In the genomic region with DNA sequence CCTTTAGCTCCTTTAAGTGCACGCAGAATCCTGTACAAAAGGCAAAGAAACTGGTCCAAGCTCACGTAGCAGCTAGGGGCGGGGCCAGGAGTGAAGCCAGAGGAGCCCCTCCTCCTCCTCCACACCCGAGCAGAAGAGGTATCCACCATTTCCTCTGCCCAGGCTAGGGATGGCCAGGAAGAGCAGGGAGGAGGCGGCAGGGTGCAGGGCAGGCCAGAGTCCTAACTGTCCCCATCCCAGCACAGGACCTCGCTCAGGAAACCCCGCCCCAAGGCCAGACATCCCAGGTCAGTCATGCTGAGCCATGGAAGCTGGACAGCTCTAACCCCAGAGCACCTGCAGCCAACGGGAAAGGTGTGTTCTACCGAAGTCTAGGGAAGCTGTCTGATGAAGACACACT, we compare ENCODE assay signal across 8 mouse cellular contexts. TPM values are rescaled to one million over a fixed set of nuclear protein-coding genes. Genes with fewer than 3 reads are reported as not detected.
DNase-seq lines count a peak whose midpoint lies in the region; ATAC-seq and TF ChIP-seq lines count a peak whose summit lies in the region.

No protein-coding gene starts in this region.

- no peak for TF ChIP-seq CTCF in stomach, postnatal 0 days (IDR thresholded peaks at IDR 0.05; ENCODE audit: low read depth)

- peak overlapping the region; percentile 69 for H3K4me2 ChIP-seq in hindbrain, embryonic 14.5 days (replicated peaks)
- H3K4me2 ChIP-seq in liver, embryonic 13.5 days = peak overlapping the region; percentile 92
- peak overlapping the region; percentile 36 for H3K4me2 ChIP-seq in stomach, postnatal 0 days (replicated peaks; ENCODE audit: low read depth)

- ATAC-seq in erythroid progenitor cell, adult 5-6 weeks (replicated peaks; ENCODE audit: low FRiP score, poor library complexity, severe bottlenecking) = peak; percentile 25; the same call in 1 of the 2 replicates
- no peak for ATAC-seq in hindbrain, embryonic 14.5 days (ENCODE audit: low FRiP score)
- peak; percentile 15 for ATAC-seq in liver, embryonic 13.5 days (ENCODE audit: low read depth)
- ATAC-seq in stomach, postnatal 0 days (ENCODE audit: low FRiP score, low TSS enrichment) = no peak

- H3K27ac ChIP-seq in hindbrain, embryonic 14.5 days = no peak overlapping the region
- peak overlapping the region; percentile 91 for H3K27ac ChIP-seq in liver, embryonic 13.5 days
- peak overlapping the region; percentile 35; the same call in 1 of the 2 replicates for H3K27ac ChIP-seq in stomach, postnatal 0 days (replicated peaks)

- 22% methylated on average over 9 of the region's 9 CpGs for WGBS in hindbrain, embryonic 14.5 days
- WGBS in liver, embryonic 13.5 days (ENCODE audit: insufficient replicate concordance) = 16% methylated on average over 9 of the region's 9 CpGs
- 24% methylated on average over 9 of the region's 9 CpGs for WGBS in stomach, postnatal 0 days

- peaks cover 20% of the 10 kb centered on the region for H3K36me3 ChIP-seq in hindbrain, embryonic 14.5 days (replicated peaks; ENCODE audit: control insufficient read depth, insufficient read depth)
- peaks cover 19% of the 10 kb centered on the region for H3K36me3 ChIP-seq in liver, embryonic 13.5 days
- H3K36me3 ChIP-seq in stomach, postnatal 0 days (ENCODE audit: control insufficient read depth, insufficient read depth, low read length) = peaks cover 9% of the 10 kb centered on the region

- H3K9me3 ChIP-seq in hindbrain, embryonic 14.5 days (ENCODE audit: control insufficient read depth, low read length) = no peaks in the 10 kb centered on the region
- no peaks in the 10 kb centered on the region for H3K9me3 ChIP-seq in liver, embryonic 13.5 days (replicated peaks)
- no peaks in the 10 kb centered on the region for H3K9me3 ChIP-seq in stomach, postnatal 0 days (ENCODE audit: control insufficient read depth, low read length)

- no peak overlapping the region; the same call in 1 of the 2 replicates for H3K4me3 ChIP-seq in hindbrain, embryonic 14.5 days (replicated peaks; ENCODE audit: low read length)
- peak overlapping the region; percentile 38 for H3K4me3 ChIP-seq in liver, embryonic 13.5 days (replicated peaks)
- no peak overlapping the region for H3K4me3 ChIP-seq in stomach, postnatal 0 days (ENCODE audit: low read depth, low read length)

- TF ChIP-seq EP300 in stomach, postnatal 0 days (optimal IDR thresholded peaks at IDR 0.05) = no peak

- H3K4me1 ChIP-seq in hindbrain, embryonic 14.5 days (replicated peaks; ENCODE audit: control insufficient read depth, insufficient read depth, low read length) = peaks cover 16% of the 10 kb centered on the region; the same call in 1 of the 2 replicates
- peaks cover 50% of the 10 kb centered on the region for H3K4me1 ChIP-seq in liver, embryonic 13.5 days (replicated peaks)
- peaks cover 3% of the 10 kb centered on the region; the same call in 1 of the 2 replicates for H3K4me1 ChIP-seq in stomach, postnatal 0 days (replicated peaks; ENCODE audit: control insufficient read depth, insufficient read depth)

- peak overlapping the region; percentile 49 for H3K9ac ChIP-seq in hindbrain, embryonic 14.5 days
- H3K9ac ChIP-seq in liver, embryonic 13.5 days = peak overlapping the region; percentile 56
- H3K9ac ChIP-seq in stomach, postnatal 0 days (ENCODE audit: low read length) = peak overlapping the region; percentile 50; the same call in 1 of the 2 replicates

- no peaks in the 10 kb centered on the region for H3K27me3 ChIP-seq in hindbrain, embryonic 14.5 days (ENCODE audit: control insufficient read depth, insufficient read depth, low read length)
- peaks cover 15% of the 10 kb centered on the region for H3K27me3 ChIP-seq in liver, embryonic 13.5 days
- no peaks in the 10 kb centered on the region for H3K27me3 ChIP-seq in stomach, postnatal 0 days (ENCODE audit: control insufficient read depth, insufficient read depth, low read length)

- peak; percentile 71 for DNase-seq in ZHBTc4 (ENCODE audit: low read depth, low spot score)
- DNase-seq in hindbrain, embryonic 14.5 days (ENCODE audit: low spot score) = no peak
- peak; percentile 55 for DNase-seq in liver, embryonic 13.5 days
- no peak for DNase-seq in stomach, postnatal 0 days (ENCODE audit: low spot score)
- DNase-seq in frontal cortex, postnatal 25 days (ENCODE audit: low spot score in 2 of 2) = no peak
- DNase-seq in thymus, postnatal 25 days = no peak
- DNase-seq in frontal cortex, adult 2 months (ENCODE audit: extremely low spot score in 1 of 2, low spot score in 1 of 2) = no peak

RNA-seq across cellular contexts. Expression of a gene that starts 2.9 kb away (rescaled TPM):
- 0.72 TPM in 1 of 2 replicates, not detected in the other for total RNA-seq in erythroid progenitor cell, adult 5-6 weeks (2015; ENCODE audit: low replicate concordance)
- total RNA-seq in erythroid progenitor cell, adult 5-6 weeks (2017; ENCODE audit: low replicate concordance) = not detected in 2 replicates
- polyA plus RNA-seq in hindbrain, embryonic 14.5 days (2014; fragmentation: Nextera tagmentation; extraction: Ambion mirVana) = 16.9 and 18.5 TPM in 2 replicates
- polyA plus RNA-seq in liver, embryonic 13.5 days (2015; fragmentation: Nextera tagmentation; extraction: Ambion mirVana) = 2.7 and 3.0 TPM in 2 replicates
- 7.9 and 8.1 TPM in 2 replicates for polyA plus RNA-seq in stomach, postnatal 0 days (2015; fragmentation: Nextera tagmentation; extraction: Ambion mirVana)
- polyA plus RNA-seq in frontal cortex, adult 2 months (2012; rRNA removed) = 7.7 and 9.1 TPM in 2 replicates

RNA-seq across cellular contexts. Expression of a gene that starts 8.9 kb away (rescaled TPM):
- 25.9 and 71.7 TPM in 2 replicates for total RNA-seq in erythroid progenitor cell, adult 5-6 weeks (2015; ENCODE audit: low replicate concordance)
- 43.9 and 168 TPM in 2 replicates for total RNA-seq in erythroid progenitor cell, adult 5-6 weeks (2017; ENCODE audit: low replicate concordance)
- 88.2 and 94.7 TPM in 2 replicates for polyA plus RNA-seq in hindbrain, embryonic 14.5 days (2014; fragmentation: Nextera tagmentation; extraction: Ambion mirVana)
- polyA plus RNA-seq in liver, embryonic 13.5 days (2015; fragmentation: Nextera tagmentation; extraction: Ambion mirVana) = 56.7 and 60.0 TPM in 2 replicates
- polyA plus RNA-seq in stomach, postnatal 0 days (2015; fragmentation: Nextera tagmentation; extraction: Ambion mirVana) = 47.0 and 54.9 TPM in 2 replicates
- 106 and 118 TPM in 2 replicates for polyA plus RNA-seq in frontal cortex, adult 2 months (2012; rRNA removed)

RNA-seq across cellular contexts. Expression of a gene that starts 27.8 kb away (rescaled TPM):
- total RNA-seq in erythroid progenitor cell, adult 5-6 weeks (2015; ENCODE audit: low replicate concordance) = 3.8 and 4.7 TPM in 2 replicates
- 8.2 and 9.4 TPM in 2 replicates for total RNA-seq in erythroid progenitor cell, adult 5-6 weeks (2017; ENCODE audit: low replicate concordance)
- polyA plus RNA-seq in hindbrain, embryonic 14.5 days (2014; fragmentation: Nextera tagmentation; extraction: Ambion mirVana) = 6.1 and 9.4 TPM in 2 replicates
- polyA plus RNA-seq in liver, embryonic 13.5 days (2015; fragmentation: Nextera tagmentation; extraction: Ambion mirVana) = 2.5 TPM in 2 replicates
- polyA plus RNA-seq in stomach, postnatal 0 days (2015; fragmentation: Nextera tagmentation; extraction: Ambion mirVana) = 0.77 and 1.0 TPM in 2 replicates
- 4.6 and 4.9 TPM in 2 replicates for polyA plus RNA-seq in frontal cortex, adult 2 months (2012; rRNA removed)

RNA-seq across cellular contexts. Expression of a gene that starts 42.3 kb away (rescaled TPM):
- total RNA-seq in erythroid progenitor cell, adult 5-6 weeks (2015; ENCODE audit: low replicate concordance) = 64.9 and 72.5 TPM in 2 replicates
- 55.1 and 71.9 TPM in 2 replicates for total RNA-seq in erythroid progenitor cell, adult 5-6 weeks (2017; ENCODE audit: low replicate concordance)
- 22.2 and 24.2 TPM in 2 replicates for polyA plus RNA-seq in hindbrain, embryonic 14.5 days (2014; fragmentation: Nextera tagmentation; extraction: Ambion mirVana)
- 62.2 and 69.8 TPM in 2 replicates for polyA plus RNA-seq in liver, embryonic 13.5 days (2015; fragmentation: Nextera tagmentation; extraction: Ambion mirVana)
- 20.4 and 21.2 TPM in 2 replicates for polyA plus RNA-seq in stomach, postnatal 0 days (2015; fragmentation: Nextera tagmentation; extraction: Ambion mirVana)
- 14.2 and 14.3 TPM in 2 replicates for polyA plus RNA-seq in frontal cortex, adult 2 months (2012; rRNA removed)

RNA-seq across cellular contexts. Expression of a gene that starts 44.1 kb away (rescaled TPM):
- 2.9 and 8.8 TPM in 2 replicates for total RNA-seq in erythroid progenitor cell, adult 5-6 weeks (2015; ENCODE audit: low replicate concordance)
- total RNA-seq in erythroid progenitor cell, adult 5-6 weeks (2017; ENCODE audit: low replicate concordance) = 7.2 and 7.8 TPM in 2 replicates
- 1.5 and 2.5 TPM in 2 replicates for polyA plus RNA-seq in hindbrain, embryonic 14.5 days (2014; fragmentation: Nextera tagmentation; extraction: Ambion mirVana)
- 5.7 and 6.8 TPM in 2 replicates for polyA plus RNA-seq in liver, embryonic 13.5 days (2015; fragmentation: Nextera tagmentation; extraction: Ambion mirVana)
- polyA plus RNA-seq in stomach, postnatal 0 days (2015; fragmentation: Nextera tagmentation; extraction: Ambion mirVana) = 2.9 and 3.2 TPM in 2 replicates
- polyA plus RNA-seq in frontal cortex, adult 2 months (2012; rRNA removed) = 7.8 and 8.7 TPM in 2 replicates

Comparison
In these comparisons a context has a peak if more than half of its experiments do, and no peak if none do; other contexts are left out.
1. DNase-seq: peak in ZHBTc4 (single experiment) and liver, embryonic 13.5 days (single experiment); none in hindbrain, embryonic 14.5 days (single experiment), stomach, postnatal 0 days (single experiment), frontal cortex, postnatal 25 days (0 of 2), thymus, postnatal 25 days (single experiment) and frontal cortex, adult 2 months (0 of 2).
2. ATAC-seq: peak in erythroid progenitor cell, adult 5-6 weeks (single experiment) and liver, embryonic 13.5 days (single experiment); none in hindbrain, embryonic 14.5 days (single experiment) and stomach, postnatal 0 days (single experiment).
3. H3K4me2 ChIP-seq: peak in every context shown above with its lines; median percentile 92 in liver, embryonic 13.5 days; 69 in hindbrain, embryonic 14.5 days; 36 in stomach, postnatal 0 days.
4. Peak in every context shown above with its lines, with median percentiles within 50 percentile points of each other: H3K9ac ChIP-seq.